Mouse (Mus musculus): ENCODE results near the gene Cog1.

DNA sequence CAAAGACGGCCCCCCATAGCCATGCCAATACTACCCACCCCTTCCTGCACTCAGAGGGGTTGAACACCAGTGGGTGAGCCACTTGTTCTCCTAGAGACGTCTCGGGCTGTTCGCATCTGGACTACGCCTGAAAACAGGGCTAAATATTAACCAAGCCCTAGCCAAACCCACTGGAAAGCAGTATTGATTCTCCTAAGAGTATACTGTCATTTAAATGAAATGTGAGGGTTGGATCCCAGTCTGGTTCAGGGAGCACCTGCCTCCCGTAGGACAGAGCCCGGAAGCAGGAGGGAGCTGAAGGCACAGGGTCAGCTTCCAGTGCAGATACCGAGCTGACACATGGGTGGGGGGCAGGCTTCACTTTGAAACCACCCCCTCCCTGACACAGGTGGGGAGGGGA, 17.1 kb upstream of the Cog1 start:
- TF ChIP-seq POLR2A (IDR thresholded peaks at IDR 0.05; ENCODE audit: insufficient read depth, low read length), result no peak
- TF ChIP-seq CTCF (IDR thresholded peaks at IDR 0.05; ENCODE audit: low read depth, low read length), result no peak

Data from ES-Bruce4 (cell line).